Mouse (Mus musculus) hindbrain, embryonic 10.5 days (tissue): ENCODE data around the gene Pigh. TPM values are rescaled to one million over a fixed set of nuclear protein-coding genes. Genes with fewer than 3 reads are reported as not detected.

Experiments
- DNase-seq: peaks from one replicate; pipeline ENCODE4 v3.0.0-alpha.2; 2017; ENCODE audit warnings: low spot score
- H3K27ac ChIP-seq: fragments of 300-500 bp; sonication (generic); 2 replicates; pipeline ENCODE4 v1.5.1; 2016; ENCODE audit warnings: mild to moderate bottlenecking, moderate library complexity
- H3K27me3 ChIP-seq: fragments of 300-500 bp; sonication (generic); 2 replicates; pipeline ENCODE4 v1.6.1; 2016; ENCODE audit warnings: mild to moderate bottlenecking; ENCODE audit not compliant: poor library complexity, insufficient read depth, severe bottlenecking
- H3K36me3 ChIP-seq: fragments of 300-500 bp; sonication (generic); 2 replicates; pipeline ENCODE4 v1.6.1; 2016; ENCODE audit warnings: mild to moderate bottlenecking, moderate library complexity
- H3K4me1 ChIP-seq: fragments of 300-500 bp; sonication (generic); replicated peaks from 2 replicates; pipeline ENCODE4 v1.6.1; 2016; ENCODE audit warnings: mild to moderate bottlenecking
- H3K4me3 ChIP-seq: fragments of 300-500 bp; sonication (generic); 2 replicates; pipeline ENCODE4 v1.5.1; 2016; ENCODE audit warnings: mild to moderate bottlenecking, moderate library complexity
- H3K9me3 ChIP-seq: fragments of 300-500 bp; sonication (generic); 2 replicates; pipeline ENCODE4 v1.6.1; 2016; ENCODE audit warnings: mild to moderate bottlenecking, moderate library complexity
- WGBS: fragments of 180-500 bp; shearing (Covaris S2); methylation state at CpG from one replicate; pipeline ENCODE4 v1.1.7; 2016; 5-methylcytosine and 5-hydroxymethylcytosine counted together
- polyA plus RNA-seq: library from polyadenylated mRNA; unstranded; fragments of >200 nt; fragmentation: Nextera tagmentation; extraction: Ambion mirVana; gene quantifications from 2 replicates; pipeline ENCODE4 v1.2.1, GENCODE M21; 2016

Gene Pigh
- polyA plus RNA-seq = 28.6 and 32.4 TPM in 2 replicates

DNA sequence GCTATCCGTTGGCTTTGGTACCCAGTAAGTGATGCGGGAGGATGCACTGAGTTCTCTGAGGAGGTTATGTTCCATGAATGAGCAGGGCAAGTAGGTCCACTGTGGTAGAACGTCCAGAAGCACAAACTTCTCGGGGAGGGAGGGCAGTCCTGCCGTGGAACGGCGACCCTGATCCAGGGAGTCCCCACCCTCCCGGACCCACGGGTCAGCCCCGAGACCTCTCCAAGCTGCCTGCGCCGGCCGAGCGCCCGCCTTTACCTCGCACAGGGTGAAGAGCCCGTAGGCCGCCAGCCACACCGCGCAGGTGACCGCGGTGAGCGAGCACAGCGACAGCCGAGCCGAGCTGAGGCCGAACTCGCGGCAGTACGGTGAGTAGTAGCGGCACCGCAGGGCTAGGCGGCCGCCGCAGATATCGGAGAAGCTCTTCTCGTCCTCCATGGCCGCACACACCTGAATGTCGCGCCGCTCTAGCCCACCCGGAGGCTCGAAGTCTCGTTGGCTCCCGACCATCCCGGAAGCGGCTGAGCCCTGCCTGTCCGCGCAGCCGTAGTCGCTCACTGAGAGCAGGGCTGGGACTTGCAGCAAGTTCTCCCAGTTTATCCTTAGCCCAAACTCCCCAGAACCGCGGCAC lies at the start of gene Pigh:
TSS of gene Pigh (minus strand) at position 470 of the 631 bp plus-strand sequence.
- WGBS = under 1% methylated on average over 53 of the region's 53 CpGs
- DNase-seq = peak; percentile 89
- Histone ChIP-seq H3K27me3 (no peaks in the 10 kb centered on the region), H3K9me3 (no peaks in the 10 kb centered on the region), H3K4me3 (peak within 1 kb of the TSS; percentile 83), H3K27ac (peak within 1 kb of the TSS; percentile 93), H3K4me1 (peaks cover 13% of the 10 kb centered on the region), H3K36me3 (peaks cover 25% of the 10 kb centered on the region)

DNA sequence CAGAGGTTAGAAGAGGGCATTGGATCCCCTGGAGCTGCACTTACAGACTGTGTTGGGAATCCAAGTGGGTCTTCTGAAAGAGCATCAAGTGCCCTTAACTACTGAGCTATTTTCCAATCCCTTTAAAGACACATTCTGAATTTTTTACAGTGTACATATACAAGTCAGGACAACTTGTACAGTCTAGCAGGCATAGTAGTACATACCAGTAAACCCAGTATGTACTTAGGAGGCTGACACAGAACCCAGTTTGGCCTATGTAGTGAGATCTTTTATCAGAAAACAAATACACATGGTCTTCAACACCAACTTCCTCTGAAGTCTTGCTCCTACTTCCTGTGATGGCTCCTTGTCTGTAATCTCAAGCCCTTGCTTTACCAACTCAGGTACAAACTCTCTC lies 49.5 kb upstream of the Pigh start:
- Histone ChIP-seq H3K27me3 (no peaks in the 10 kb centered on the region), H3K4me3 (no peak overlapping the region), H3K27ac (no peak overlapping the region), H3K36me3 (no peaks in the 10 kb centered on the region), H3K4me1 (peaks cover 7% of the 10 kb centered on the region; the same call in 1 of the 2 replicates), H3K9me3 (no peaks in the 10 kb centered on the region)
- DNase-seq = no peak

DNA sequence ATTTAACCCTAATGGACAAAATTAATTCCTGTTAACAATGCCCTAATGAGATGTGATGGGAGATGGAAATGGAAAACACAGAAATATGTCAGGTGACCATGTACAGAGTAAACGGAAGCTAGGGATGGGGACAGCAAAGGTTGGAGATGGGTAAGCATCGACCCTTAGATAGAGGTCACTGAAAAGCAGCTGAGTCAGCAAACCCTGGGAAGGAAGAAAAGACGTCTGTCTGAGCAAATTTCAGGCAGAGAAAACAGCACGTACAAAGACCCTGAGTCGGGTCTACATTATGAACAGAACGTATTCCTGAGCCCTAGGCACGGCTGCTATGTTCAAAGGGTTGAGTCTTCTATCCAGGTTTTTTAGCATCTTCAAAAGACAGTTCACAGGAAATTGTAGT lies 47.5 kb upstream of the Pigh start:
- H3K27ac ChIP-seq = no peak overlapping the region
- no peak overlapping the region for H3K4me3 ChIP-seq
- H3K4me1 ChIP-seq = peaks cover 7% of the 10 kb centered on the region; the same call in 1 of the 2 replicates
- DNase-seq = no peak
- 75% methylated on average over 7 of the region's 7 CpGs for WGBS
- H3K36me3 ChIP-seq = no peaks in the 10 kb centered on the region
- H3K9me3 ChIP-seq = no peaks in the 10 kb centered on the region
- peaks cover 18% of the 10 kb centered on the region for H3K27me3 ChIP-seq

DNA sequence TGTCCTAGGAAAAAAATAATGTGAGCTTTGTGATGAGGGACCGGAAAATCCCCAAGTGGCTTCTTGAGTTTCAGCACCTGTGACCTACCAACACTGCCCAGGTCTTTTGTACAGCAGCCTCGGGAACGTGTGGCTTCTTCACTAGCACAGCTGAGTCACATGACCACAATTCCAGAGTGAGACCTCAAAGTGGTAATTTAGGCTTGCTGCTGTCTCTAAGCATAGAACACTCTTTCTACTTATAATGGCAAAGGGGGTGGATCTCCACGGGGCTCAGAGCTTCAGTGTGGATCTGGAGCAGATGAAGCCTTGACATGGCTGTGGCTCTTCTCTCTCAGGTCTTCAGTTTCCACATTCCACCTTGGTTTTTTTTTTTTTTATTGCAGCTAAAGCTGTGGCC lies 45.7 kb upstream of the Pigh start:
- DNase-seq = no peak
- peaks cover 36% of the 10 kb centered on the region for H3K27me3 ChIP-seq
- H3K4me3 ChIP-seq = no peak overlapping the region
- H3K27ac ChIP-seq = no peak overlapping the region
- peaks cover 18% of the 10 kb centered on the region for H3K4me1 ChIP-seq
- WGBS = 44% methylated on average over 4 of the region's 4 CpGs
- H3K9me3 ChIP-seq = no peaks in the 10 kb centered on the region
- H3K36me3 ChIP-seq = no peaks in the 10 kb centered on the region

DNA sequence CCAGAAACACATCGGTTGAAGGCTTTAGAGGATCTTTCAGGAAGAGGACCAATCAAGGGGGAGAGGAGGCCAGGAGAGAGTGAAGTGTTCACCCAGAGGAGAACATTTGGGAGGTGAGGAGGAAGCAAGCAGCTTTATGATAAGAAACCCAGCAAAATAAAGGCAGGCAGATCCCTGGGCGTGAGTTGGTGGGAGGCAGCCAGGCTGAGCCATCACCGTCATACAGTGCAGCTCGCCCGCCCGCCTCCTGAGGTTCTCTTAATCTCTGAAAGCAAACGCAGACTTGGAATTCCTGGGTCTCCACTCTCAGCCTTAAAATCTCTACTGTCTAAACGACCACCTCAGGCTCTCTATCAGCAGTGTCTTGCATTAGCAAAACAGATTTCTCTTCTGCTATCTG lies 45.2 kb upstream of the Pigh start:
- Histone ChIP-seq H3K4me1 (peaks cover 18% of the 10 kb centered on the region), H3K27me3 (peaks cover 40% of the 10 kb centered on the region), H3K36me3 (no peaks in the 10 kb centered on the region), H3K4me3 (no peak overlapping the region), H3K9me3 (no peaks in the 10 kb centered on the region), H3K27ac (no peak overlapping the region)
- WGBS = 46% methylated on average over 8 of the region's 8 CpGs
- no peak for DNase-seq

DNA sequence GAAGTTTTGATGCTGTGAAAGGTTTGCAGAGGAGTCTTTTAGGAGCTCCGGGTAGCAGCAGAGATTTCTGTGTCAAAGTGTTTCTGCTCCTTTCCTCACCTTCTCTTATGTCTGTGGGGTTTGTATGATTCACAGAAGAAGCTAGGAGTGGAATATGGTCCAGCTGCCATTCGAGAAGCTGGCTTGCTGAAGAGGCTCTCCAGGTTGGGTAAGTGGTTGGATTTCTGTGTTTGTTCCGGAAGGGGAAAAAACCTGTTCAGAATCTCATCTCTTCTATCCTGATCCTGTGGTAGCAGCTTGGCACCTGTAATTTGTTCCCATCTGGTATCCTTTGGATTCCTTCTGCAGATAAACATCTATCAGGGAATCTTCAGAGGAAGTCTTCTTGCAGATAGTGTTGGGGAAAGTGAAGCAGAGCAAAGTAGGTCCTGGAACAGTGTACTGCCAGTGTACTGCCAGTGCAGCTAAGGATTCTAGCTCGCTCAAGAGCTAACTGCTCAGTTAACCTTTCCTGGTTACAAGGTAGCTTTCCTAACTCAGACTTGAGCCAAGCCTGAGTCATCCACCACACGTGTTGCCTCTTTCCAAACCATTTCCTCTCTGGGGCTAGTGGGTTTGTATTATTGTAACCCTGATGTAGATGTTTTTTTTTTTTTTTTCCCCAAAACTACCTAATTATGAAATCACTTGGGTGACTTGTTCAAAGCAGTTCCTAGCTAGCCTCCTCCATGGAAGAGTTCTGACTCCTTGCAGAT lies 42.4 kb upstream of the Pigh start:
- DNase-seq = no peak
- WGBS = 31% methylated on average over 5 of the region's 5 CpGs

DNA sequence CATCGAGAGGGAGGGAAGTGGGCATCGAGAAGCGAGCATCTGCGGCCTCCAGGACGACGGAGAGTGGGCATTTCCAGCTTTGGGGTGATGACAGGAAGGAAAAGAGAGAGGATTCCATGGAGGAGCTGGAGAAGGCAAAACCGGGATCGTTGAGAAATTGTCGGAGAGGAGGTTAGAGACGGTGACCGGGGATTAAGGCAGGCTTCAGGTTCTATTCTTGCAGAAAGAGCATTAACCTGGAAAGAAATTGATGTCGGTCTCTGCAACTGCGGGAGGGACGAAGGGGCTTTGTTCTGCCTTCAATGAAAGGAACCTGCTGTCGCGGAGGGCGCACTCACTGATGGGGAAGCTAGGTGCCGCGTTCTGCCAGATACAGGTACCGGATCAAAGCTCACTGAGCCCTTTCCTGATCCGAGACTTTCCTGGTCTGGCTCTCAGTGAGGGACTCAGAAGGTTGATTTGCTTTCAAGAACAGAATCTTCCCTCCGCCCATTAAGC lies 41.8 kb upstream of the Pigh start:
- no peaks in the 10 kb centered on the region for H3K9me3 ChIP-seq
- peak overlapping the region; percentile 62 for H3K4me3 ChIP-seq
- H3K27ac ChIP-seq = peak overlapping the region; percentile 45; the same call in 1 of the 2 replicates
- H3K4me1 ChIP-seq = peaks cover 18% of the 10 kb centered on the region
- peaks cover 44% of the 10 kb centered on the region for H3K27me3 ChIP-seq
- peak; percentile 24 for DNase-seq
- no peaks in the 10 kb centered on the region for H3K36me3 ChIP-seq
- WGBS = under 1% methylated on average over 22 of the region's 22 CpGs

More for the DNA sequence above, 42.4 kb upstream of the Pigh start:
- H3K27me3 ChIP-seq = peaks cover 44% of the 10 kb centered on the region
- H3K9me3 ChIP-seq = no peaks in the 10 kb centered on the region
- H3K36me3 ChIP-seq = no peaks in the 10 kb centered on the region
- no peak overlapping the region for H3K27ac ChIP-seq
- peaks cover 18% of the 10 kb centered on the region for H3K4me1 ChIP-seq
- H3K4me3 ChIP-seq = peak overlapping the region; percentile 62

DNA sequence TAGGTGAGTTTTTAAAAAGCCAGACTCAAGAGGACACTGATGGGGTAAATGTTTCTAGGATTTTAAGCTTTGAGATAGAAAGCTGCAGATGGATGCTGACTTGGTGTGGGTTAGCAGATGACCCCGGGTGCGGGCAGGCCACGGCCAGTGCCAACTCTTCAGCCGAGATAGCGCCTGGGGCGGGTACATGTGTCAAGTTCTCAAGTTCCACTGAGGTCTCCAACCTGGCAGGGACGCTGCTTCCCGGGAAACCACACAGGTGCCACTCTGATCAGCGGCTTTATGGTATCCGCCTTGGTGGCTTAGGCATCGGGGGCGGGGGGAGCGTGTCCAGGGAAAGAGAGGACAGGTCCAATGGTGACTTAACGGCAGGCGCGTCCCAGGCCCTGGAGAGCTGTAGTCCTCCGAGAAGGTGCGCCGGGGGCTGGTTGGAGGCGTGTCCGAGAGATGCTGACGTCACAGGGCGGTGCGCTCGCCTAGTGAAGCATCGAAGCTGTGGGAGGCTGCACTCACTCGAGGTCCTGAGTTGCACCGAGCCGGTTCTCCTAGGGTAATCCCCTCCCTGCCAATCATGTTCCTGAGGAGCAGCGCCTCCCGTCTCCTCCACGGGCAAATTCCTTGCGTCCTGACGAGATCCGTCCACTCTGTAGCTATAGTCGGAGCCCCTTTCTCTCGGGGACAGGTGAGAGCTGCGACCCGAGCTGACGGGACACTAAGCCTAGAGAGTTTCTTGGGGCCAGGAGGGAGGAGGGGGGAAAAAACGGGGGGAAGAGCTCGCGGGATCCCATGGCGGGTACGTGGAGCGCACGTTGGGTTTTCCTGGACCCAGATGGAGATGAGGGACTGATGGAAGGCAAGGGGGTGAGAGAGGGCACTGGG lies 41.1 kb upstream of the Pigh start, which contains the start of gene Arg2:
TSS of gene Arg2 (plus strand) at position 479 of the 879 bp plus-strand sequence.
- under 1% methylated on average over 47 of the region's 47 CpGs for WGBS
- H3K9me3 ChIP-seq = no peaks in the 10 kb centered on the region
- H3K36me3 ChIP-seq = no peaks in the 10 kb centered on the region
- H3K27me3 ChIP-seq = peaks cover 44% of the 10 kb centered on the region
- H3K4me1 ChIP-seq = peaks cover 18% of the 10 kb centered on the region
- peak; percentile 73 for DNase-seq
- peak within 1 kb of the TSS; percentile 45; the same call in 1 of the 2 replicates for H3K27ac ChIP-seq
- peak within 1 kb of the TSS; percentile 62 for H3K4me3 ChIP-seq

DNA sequence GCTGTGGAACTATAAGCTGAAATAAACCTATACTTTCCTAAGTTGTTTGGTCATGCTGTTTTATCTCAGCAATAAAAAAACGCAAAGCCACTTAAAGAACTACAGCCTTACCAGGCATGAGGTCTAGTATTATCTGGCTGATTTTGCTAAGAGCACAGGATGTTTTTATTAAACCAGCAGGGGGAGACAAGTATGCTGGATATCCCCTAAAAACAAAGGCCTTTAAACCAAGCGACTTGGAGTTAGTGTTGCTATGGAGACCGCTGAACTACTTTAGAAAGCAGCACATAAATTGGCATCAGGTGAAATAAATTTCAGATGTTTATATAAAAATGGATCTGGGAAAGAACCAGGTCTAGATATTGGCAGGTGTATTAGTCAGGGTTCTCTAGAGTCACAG lies 33.4 kb upstream of the Pigh start:
- no peak overlapping the region for H3K4me3 ChIP-seq
- 33% methylated on average over 3 of the region's 3 CpGs for WGBS
- no peak for DNase-seq

DNA sequence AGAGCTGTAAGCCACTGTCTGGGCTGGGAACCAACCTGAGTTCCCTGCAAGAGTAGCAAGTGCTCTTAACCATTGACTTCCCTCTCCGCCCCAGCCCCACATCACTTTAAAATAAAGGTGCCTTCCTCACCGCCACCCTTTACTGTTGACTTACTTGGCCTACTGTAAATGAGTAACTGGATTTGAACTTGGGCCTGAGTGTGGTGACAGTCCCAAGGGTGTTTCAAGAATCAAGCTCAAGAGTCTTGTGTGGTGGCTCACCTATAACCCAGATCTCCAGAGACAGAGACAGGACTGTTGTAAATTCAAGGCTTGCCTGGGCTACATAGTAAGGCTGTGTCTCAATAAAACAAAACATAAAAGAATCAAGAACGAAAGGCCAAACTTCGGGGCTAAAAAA lies 29.5 kb upstream of the Pigh start:
- no peak overlapping the region for H3K4me3 ChIP-seq
- H3K27me3 ChIP-seq = no peaks in the 10 kb centered on the region
- DNase-seq = no peak
- H3K9me3 ChIP-seq = no peaks in the 10 kb centered on the region
- H3K4me1 ChIP-seq = no peaks in the 10 kb centered on the region
- no peaks in the 10 kb centered on the region for H3K36me3 ChIP-seq
- no peak overlapping the region for H3K27ac ChIP-seq
- WGBS = 90% methylated on average over 4 of the region's 4 CpGs

More for the DNA sequence above, 33.4 kb upstream of the Pigh start:
- H3K9me3 ChIP-seq = no peaks in the 10 kb centered on the region
- H3K4me1 ChIP-seq = no peaks in the 10 kb centered on the region
- no peaks in the 10 kb centered on the region for H3K27me3 ChIP-seq
- H3K36me3 ChIP-seq = no peaks in the 10 kb centered on the region
- H3K27ac ChIP-seq = no peak overlapping the region

DNA sequence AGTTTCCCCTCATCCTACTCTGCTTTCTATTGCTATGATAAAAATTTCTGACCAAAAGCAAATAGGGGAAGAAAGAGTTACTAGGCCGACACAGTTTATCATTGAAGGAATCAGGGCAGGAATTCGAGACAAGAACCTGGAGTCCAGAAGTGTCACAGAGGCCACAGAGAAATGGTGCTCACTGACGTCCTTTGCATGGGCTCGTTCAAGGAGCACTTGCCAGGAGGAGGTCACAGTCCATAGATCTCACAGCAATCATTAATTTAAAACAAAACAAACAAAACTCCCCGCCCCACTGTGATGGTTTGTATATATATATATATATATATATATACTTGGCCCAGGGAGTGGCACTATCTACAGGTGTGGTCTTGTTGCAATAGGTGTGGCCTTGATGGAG lies 15.9 kb upstream of the Pigh start:
- no peaks in the 10 kb centered on the region for H3K27me3 ChIP-seq
- H3K4me1 ChIP-seq = no peaks in the 10 kb centered on the region
- DNase-seq = no peak
- H3K27ac ChIP-seq = no peak overlapping the region
- H3K9me3 ChIP-seq = 0 out of 2 replicates have a peak, but pooled peaks cover 5% of the 10 kb centered on the region
- no peaks in the 10 kb centered on the region for H3K36me3 ChIP-seq
- WGBS = 88% methylated on average over 5 of the region's 5 CpGs
- H3K4me3 ChIP-seq = no peak overlapping the region

DNA sequence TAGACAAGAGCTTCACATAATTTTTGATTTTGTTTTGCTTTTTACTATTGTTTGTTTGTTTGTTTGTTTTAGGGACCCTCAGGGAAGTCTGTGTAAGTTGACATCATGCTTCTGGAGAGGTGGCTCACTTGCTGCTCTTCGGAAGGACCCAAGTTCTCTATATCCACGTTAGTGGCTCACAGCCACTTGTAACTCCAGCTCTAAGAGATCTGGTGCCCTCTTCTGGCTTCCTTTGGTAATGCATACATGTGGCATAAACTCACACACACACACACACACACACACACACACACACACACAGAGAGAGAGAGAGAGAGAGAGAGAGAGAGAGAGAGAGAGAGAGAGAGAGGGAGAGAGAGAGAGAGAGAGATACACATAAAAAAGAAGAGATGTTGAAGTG lies 15.1 kb upstream of the Pigh start:
- Histone ChIP-seq H3K4me3 (no peak overlapping the region), H3K27ac (no peak overlapping the region), H3K27me3 (no peaks in the 10 kb centered on the region), H3K9me3 (0 out of 2 replicates have a peak, but pooled peaks cover 5% of the 10 kb centered on the region), H3K4me1 (no peaks in the 10 kb centered on the region), H3K36me3 (no peaks in the 10 kb centered on the region)
- DNase-seq = no peak
- WGBS = 66% methylated on average over 2 of the region's 2 CpGs
